Mouse (Mus musculus): ENCODE data around the gene Dcst1. TPM values are rescaled to one million over a fixed set of nuclear protein-coding genes. Genes with fewer than 3 reads are reported as not detected.

The Dcst1 gene
- total RNA-seq, 2 experiments from 2014 or later: not detected

DNA sequence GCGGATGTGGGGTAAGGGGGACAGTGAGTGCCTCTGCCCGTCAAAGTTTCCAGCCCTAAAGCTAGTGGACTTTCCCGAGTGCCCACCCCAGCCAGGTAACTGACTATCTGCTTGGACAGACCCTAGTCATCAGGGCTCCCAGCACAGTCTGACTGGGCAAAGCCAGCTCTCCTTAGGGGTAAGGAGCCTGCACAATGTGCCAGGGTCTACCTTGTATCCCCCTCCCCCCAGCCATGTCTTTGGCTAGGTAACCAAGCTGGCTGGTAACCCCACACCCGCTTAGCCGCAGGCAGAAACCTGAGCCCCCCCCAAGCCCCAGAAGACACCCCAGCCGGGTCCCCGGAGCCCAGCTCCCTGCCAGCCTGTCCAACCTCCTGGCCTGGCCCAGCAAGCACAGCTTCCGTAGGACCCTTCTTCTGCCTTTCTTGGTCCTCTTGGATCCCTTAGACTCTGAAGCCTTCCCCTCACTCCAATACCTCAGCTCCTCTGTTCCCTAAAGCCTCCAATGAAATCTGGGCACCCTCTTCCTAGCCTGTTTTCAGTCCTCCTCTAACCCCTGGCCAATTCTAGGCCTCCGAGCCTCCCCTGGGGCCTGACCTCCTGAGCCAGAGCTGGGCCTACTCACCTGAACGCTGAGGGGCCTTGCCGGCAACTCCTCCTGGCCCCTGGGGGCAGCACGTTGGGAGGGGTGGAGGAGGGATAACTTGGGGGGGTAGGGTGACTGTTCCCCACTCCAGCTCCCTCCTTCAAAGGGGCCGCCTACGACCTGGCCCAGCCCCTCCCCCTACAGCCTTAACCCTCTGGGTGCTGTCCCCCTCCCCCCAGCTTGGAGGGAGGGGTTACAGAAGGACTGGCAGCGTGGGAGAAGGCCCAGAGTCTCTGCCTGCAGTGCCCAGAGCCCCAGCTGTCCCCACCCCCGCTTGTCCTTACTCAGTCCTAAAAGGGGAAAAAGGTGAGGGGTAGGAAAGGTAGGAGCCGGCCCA, 21.7 kb upstream of the Dcst1 start:
- Histone ChIP-seq H3K4me3 (no peak overlapping the region), H3K27ac (0 out of 2 replicates have a peak overlapping the region, but pooled peaks have one; percentile 75)
- TF ChIP-seq CTCF (conservative IDR thresholded peaks at IDR 0.05): no peak
- no peak for DNase-seq (ENCODE audit: low spot score in 2 of 2)

DNA sequence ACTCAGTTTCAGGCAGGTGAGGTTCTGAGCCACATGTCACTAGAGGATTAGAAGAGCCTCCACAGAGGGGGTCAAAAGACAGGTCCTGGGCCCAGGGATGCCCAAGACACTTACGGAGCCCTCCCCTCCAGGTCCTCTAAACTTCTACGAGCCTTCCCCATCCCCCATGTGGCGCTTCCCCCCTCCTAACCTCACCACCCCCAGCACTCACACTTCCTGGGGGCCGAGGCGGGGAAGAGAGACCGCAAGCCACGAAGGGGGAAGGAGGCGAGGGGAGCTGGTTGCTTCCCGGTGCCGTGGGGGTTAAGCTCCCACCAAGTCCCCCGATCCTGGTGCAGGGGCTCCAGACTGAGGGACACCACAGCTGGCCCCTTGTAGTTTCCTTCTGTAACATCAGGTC, 20.4 kb upstream of the Dcst1 start:
- TF ChIP-seq CTCF (conservative IDR thresholded peaks at IDR 0.05): no peak
- no peak overlapping the region for H3K4me3 ChIP-seq
- H3K27ac ChIP-seq: no peak overlapping the region
- no peak for DNase-seq (ENCODE audit: low spot score in 2 of 2)

DNA sequence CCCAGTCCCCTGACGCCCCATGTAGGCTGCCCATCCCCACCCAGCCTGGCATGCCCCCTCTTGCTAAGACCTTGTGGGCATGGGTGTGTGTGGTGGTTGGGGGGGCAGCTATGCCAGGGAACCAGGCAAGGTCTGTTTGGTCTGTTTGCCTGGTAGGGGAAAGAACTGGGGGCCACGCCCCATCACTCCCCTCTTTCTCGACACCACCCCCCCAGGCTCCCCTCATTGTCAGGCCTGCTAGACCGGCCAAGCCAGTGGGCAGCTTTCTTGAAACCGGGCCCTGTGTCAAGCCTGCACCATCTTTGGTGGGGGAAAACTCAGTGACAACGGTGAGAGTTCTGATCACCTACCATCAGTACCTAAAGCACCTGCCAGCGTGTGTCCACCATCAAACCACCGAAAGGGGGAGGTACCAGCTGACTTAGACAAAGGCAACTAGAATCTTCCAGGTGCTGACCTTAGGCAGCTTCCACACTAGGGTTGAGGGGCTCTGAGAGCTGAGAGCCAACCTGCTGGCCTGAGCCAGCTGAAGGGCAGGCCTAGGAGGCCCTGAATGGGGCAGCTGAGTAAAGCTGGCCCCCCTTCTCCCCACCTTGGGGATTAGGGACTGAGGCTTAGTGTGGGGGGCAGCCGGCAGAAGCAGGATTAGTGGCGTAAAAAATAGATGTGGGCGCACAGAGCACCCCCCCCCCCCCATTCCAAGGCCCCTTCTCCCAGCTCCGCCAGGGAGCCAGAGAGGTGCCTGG, 19.5 kb upstream of the Dcst1 start:
- Histone ChIP-seq H3K4me3 (no peak overlapping the region), H3K27ac (no peak overlapping the region)
- DNase-seq (ENCODE audit: low spot score in 2 of 2): no peak
- no peak for TF ChIP-seq CTCF (conservative IDR thresholded peaks at IDR 0.05)

DNA sequence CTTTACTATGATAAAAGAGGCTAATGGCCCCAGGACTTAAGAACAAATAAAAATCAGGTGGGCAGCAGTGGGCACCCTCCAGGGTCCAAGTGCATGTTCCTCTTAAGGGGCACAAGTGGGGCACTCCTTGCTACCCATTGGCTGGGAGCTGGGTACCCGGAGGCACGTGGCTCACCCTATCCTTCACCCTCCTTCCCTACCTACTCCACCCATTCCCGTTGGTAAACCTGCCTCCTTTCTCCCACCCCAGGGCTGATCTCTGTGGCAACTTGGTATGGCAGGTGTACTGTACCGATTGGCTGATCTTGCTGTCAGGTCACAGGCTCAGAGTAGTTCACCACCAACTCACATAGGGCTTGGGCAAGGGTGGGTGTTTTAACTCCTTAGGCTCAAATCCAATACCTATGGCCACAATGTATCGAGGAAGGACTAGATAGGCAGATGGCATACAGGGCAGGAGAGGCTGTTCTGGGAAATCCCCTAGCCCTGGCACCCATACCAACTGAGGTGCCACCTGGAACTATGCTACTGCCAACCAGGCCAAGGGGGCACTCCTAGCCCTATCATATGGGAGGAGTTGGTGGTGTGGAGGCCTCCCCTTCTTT, 18.7 kb upstream of the Dcst1 start:
- TF ChIP-seq CTCF (conservative IDR thresholded peaks at IDR 0.05): no peak
- no peak for DNase-seq (ENCODE audit: low spot score in 2 of 2)
- Histone ChIP-seq H3K27ac (no peak overlapping the region), H3K4me3 (no peak overlapping the region)

DNA sequence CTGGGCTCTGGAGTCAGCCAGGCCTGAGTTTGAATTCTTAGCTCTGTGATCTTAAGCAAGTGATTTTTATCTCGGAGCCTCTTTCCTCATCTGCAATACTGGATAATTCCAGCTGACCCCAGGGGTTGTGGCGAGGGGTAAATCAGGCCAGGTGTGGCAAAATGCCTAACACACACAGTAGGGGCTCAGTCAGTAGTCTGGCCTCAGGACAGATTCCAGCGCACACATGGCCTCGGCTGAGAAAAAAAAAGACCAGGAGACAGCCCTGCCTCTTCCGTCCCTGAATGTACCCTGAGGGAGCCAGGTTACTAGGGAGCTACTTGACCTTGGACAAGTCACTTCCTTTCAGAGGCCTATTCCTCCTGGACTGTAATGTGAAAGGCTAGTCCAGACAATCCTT, 17.9 kb upstream of the Dcst1 start:
- no peak for TF ChIP-seq CTCF (conservative IDR thresholded peaks at IDR 0.05)
- no peak overlapping the region for H3K27ac ChIP-seq
- no peak overlapping the region for H3K4me3 ChIP-seq
- no peak for DNase-seq (ENCODE audit: low spot score in 2 of 2)

DNA sequence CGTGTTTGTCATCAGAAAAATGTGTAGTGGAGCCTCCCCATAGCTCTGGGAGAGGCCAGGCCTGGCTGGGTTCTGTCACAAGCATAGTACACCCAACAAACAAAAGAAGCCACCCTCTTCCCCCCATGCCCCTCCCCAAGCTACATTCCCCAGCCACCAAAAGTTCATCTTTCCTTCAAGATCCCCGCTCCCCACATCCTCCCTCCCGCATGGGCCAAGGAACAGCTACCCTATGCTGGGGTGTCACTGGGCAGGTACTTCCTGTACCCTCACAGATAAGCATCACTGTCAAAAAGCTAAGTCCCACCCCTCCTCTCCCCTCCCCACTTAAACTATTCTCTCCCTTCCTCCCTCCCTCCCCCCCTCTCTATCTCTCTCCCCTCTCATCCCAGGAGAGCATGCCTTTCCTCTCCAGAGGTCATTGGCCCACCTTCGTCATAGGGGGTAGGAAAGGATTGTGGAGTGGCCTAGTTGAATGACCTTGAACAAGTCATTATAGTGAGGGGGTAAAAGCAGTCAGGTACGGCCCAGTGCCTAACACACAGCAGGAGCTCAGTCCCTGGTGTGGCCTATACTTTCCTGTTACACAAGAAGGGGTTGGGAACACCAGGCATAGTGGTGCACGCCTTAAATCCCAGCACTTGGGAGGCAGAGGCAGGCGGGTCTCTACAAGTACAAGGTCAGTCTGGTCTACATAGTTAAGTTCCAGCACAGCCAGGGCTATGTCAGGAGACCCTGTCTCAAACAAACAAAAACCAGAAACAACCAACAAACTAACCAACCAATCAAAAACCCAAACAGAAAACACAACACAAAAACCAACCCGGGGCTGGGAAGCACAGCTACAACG, 17.2 kb upstream of the Dcst1 start:
- Histone ChIP-seq H3K27ac (no peak overlapping the region), H3K4me3 (no peak overlapping the region)
- DNase-seq (ENCODE audit: low spot score in 2 of 2): no peak
- no peak for TF ChIP-seq CTCF (conservative IDR thresholded peaks at IDR 0.05)

DNA sequence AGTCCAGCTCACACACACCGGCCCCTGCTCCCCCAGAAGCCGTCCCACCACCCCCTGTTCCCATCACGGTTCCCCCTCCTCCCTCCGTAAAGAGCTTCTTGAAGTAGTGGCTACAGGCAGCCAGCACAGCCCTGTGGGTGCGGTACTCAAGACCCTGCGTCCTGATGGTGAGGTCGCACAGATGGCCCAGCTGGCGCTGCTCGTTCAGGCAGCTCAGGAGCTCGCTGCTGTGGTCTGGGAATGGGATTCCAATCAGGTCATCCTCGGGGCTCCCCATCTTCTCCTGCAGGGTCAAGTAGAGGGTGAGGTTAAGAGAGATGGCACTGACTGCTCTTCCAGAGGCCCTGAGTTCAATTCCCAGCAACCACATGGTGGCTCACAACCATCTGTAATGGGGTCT, 16.2 kb upstream of the Dcst1 start:
- Histone ChIP-seq H3K27ac (no peak overlapping the region), H3K4me3 (no peak overlapping the region)
- no peak for TF ChIP-seq CTCF (conservative IDR thresholded peaks at IDR 0.05)
- DNase-seq (ENCODE audit: low spot score in 2 of 2): no peak

DNA sequence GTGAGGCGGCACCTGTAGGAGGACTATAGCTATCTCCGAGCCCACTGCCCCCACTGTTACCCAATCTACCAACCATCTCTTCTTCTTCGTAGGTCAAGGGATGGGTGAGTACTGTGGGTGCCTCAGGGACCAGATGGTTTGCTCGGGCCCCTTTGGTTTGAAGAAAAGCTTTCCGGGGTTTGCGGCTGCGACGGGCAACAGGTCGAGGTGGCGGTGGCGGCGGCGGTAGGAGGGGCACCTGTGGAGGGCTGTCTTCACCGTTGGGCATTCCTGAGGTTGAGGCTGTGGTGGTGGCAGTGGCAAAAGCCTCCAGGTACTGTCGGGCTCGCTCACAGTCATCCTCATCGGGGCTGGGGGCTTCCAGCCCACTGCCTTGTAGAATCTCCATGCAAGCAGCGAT, 15.7 kb upstream of the Dcst1 start:
- H3K4me3 ChIP-seq: no peak overlapping the region
- TF ChIP-seq CTCF (conservative IDR thresholded peaks at IDR 0.05): no peak
- DNase-seq (ENCODE audit: low spot score in 2 of 2): no peak
- no peak overlapping the region for H3K27ac ChIP-seq

DNA sequence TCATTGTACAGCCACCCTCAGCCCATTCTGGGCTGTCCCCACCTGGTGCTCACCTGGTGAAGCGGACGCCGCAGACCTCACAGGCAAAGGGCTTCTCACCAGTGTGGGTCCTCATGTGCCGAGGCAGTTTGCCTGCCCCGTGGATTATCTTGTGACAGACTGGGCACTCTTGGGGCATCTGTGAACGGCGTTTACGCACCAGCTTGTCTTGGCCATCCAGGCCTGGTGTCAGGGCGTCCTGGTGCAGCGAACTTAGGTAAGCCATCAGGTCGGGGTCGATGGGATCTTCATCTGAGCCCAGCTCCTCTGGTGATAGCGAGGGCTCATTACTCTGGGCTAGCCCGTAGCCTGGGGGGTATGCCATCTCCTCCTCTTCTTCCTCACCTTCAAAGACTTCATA, 15.2 kb upstream of the Dcst1 start:
- no peak overlapping the region for H3K27ac ChIP-seq
- no peak for TF ChIP-seq CTCF (conservative IDR thresholded peaks at IDR 0.05)
- no peak for DNase-seq (ENCODE audit: low spot score in 2 of 2)
- no peak overlapping the region for H3K4me3 ChIP-seq

DNA sequence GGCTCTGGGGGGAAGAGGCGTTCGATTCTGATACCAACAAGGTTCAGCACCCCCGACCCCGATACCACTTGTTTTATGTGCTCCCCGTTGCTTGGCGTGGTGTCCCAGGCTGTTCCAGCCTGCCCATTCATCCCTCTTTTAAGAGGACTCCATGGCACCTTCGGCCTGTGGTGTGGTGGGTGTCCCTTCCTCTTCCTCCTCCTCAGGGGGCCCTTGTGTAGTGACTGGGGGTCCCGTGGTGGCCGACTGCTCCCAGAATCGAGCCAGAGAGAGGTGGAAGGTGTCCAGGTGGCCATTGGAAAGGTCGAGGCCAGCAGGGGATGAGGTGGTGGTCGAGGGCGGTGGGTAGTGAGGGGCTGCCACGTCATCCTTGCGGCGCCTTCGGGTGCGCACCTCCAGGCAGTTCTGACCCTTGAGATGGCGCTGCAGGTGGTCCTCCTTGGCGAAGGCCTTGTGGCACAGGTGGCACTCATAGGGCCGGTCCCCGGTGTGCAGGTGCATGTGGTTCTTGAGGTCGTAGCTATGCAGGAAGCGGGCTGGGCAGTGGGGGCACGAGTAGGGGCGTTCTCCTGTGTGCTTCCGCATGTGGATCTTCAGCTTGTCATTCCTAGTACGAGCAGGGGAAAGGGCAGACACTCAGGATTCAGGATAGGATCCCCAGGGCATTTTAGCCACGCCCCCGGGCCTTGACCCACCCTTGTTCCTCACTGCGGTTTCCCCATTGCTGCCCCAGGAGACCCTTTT, 14.5 kb upstream of the Dcst1 start:
- no peak for DNase-seq (ENCODE audit: low spot score in 2 of 2)
- H3K4me3 ChIP-seq: no peak overlapping the region; the same call in 1 of the 2 replicates
- TF ChIP-seq CTCF (conservative IDR thresholded peaks at IDR 0.05): no peak
- H3K27ac ChIP-seq: no peak overlapping the region; the same call in 1 of the 2 replicates

DNA sequence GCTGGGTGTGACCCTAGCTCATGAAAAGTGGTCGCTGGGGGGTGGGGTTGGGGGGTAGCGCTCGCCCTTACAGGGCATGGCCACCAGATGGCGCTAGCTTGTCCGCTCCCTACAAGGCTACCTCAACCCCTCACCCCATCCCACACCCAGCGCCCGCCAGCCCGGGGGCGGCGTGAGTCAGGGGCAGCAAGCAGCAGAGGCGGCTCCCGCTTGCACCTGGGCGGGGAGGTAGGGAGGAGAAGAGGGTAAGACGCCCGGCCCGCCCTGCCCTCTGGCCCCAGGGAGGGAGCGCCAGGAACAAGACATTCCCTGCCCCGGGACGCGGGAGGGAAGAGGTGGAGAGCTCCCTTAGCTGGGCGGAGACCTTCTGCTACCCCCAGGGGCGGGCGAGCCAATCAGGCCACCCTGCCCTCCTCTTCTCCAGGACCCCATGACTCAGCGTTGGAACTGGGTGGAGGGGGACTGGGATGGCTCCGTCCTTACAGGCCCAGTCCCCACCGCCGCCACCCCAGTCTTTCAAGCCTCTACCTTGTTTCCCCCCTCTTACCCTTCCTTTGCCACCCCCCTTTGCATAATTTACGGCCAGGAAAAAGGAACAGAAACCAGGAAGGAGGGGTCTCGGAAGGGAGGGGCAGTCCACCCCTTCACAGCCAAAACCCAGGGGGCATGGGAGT, 13.5 kb upstream of the Dcst1 start:
- peak overlapping the region; percentile 93 for H3K27ac ChIP-seq
- peak; percentile 39 to 75 for DNase-seq (ENCODE audit: low spot score in 2 of 2)
- TF ChIP-seq CTCF (conservative IDR thresholded peaks at IDR 0.05): peak; percentile 99
- peak overlapping the region; percentile 84 for H3K4me3 ChIP-seq
